Mouse (Mus musculus) cerebellum, adult 2 months (tissue): ENCODE measurements around the gene 1700028K03Rik. TPM values are rescaled to one million over a fixed set of nuclear protein-coding genes. Genes with fewer than 3 reads are reported as not detected.

Experiments
- DNase-seq, 2 experiments: peaks; one replicate each; pipeline ENCODE4 v3.0.0; 2021
- H3K27ac ChIP-seq: fragments of 200-500 bp; 2 replicates; pipeline ENCODE4 v1.5.1; 2012; ENCODE audit warnings: low read length, control low read depth, inconsistent platforms; ENCODE audit not compliant: insufficient read depth
- H3K27me3 ChIP-seq: fragments of 200-500 bp; 2 replicates; pipeline ENCODE4 v1.6.1; 2012; ENCODE audit warnings: inconsistent platforms, mild to moderate bottlenecking, low read length, moderate library complexity; ENCODE audit not compliant: control insufficient read depth, insufficient read depth
- H3K4me1 ChIP-seq: fragments of 200-500 bp; 2 replicates; pipeline ENCODE4 v1.6.1; 2011; ENCODE audit warnings: low read length; ENCODE audit not compliant: control insufficient read depth, insufficient read depth
- H3K4me3 ChIP-seq: fragments of 200-500 bp; replicated peaks from 2 replicates; pipeline ENCODE3; 2011; ENCODE audit warnings: mild to moderate bottlenecking, low read depth, low read length, control low read depth; ENCODE audit not compliant: insufficient read depth
- CTCF ChIP-seq: fragments of 200-500 bp; IDR thresholded peaks from 2 replicates; pipeline ENCODE4 v1.5.1; 2011; ENCODE audit warnings: low read depth, mild to moderate bottlenecking, control low read depth, low read length, moderate library complexity, borderline replicate concordance; ENCODE audit not compliant: insufficient read depth
- POLR2A ChIP-seq: fragments of 200-500 bp; IDR thresholded peaks from 2 replicates; pipeline ENCODE4 v1.6.1; 2011; ENCODE audit warnings: low read length, control low read depth, borderline replicate concordance; ENCODE audit not compliant: insufficient read depth
- WGBS: fragments of 180-500 bp; shearing (Covaris S2); methylation state at CpG from one replicate; pipeline ENCODE4 v1.1.7; 2018; 5-methylcytosine and 5-hydroxymethylcytosine counted together
- polyA plus RNA-seq: library from polyadenylated mRNA; depleted of rRNA; stranded (reverse); fragments of >200 nt; gene quantifications from 2 replicates; pipeline ENCODE4 v1.2.3, GENCODE M21; 2012; rRNA removed

1700028K03Rik gene
- polyA plus RNA-seq: 0.21 and 0.32 TPM in 2 replicates

DNA sequence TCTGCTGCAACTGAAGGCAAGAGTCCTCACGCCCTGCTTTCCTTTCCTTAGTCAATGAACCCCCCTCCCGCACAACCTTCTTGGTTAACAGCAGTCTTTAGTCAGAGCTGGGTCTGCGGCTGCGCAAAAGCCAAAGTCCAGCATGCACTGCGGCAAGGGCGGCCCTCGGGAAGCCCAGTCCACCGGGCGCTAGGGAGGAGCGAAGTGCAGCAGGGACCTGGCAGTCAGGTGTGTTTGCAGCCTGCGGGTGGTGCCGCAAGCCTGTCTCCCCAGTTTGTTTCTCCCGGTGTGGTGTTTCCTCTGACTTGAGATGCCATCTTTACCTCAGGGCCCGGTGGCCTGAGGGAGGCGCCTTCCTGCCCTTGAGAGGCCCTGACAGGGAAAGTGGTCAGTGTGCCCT lies at the start of gene 1700028K03Rik:
1700028K03Rik (plus strand) TSS at position 129 of the 400 bp plus-strand sequence.
- Histone ChIP-seq H3K4me3 (no peak within 1 kb of the TSS), H3K27ac (no peak within 1 kb of the TSS), H3K4me1 (no peaks in the 10 kb centered on the region), H3K27me3 (no peaks in the 10 kb centered on the region)
- WGBS: 79% methylated on average over 15 of the region's 15 CpGs
- no peak for TF ChIP-seq CTCF
- no peak for TF ChIP-seq POLR2A
- DNase-seq: no peak

DNA sequence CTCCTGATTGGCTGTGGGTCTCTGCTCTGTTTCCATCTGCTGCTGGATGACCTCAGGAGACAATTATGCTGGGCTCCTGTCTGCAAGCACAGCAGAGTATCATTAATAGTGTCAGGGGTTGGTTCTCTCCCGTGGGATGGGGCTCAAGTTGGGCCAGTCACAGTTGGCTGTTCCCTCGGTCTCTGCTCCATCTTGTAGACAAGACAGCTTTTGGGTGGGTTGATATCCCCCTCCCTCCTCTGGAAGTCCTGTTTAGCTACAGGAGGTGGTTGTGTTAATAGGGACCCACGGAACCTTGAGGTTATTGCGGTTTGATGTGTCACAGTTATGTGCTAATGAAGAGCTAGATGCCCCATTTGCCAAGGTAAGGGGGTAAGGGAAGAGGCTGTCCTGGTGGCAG lies 45.5 kb upstream of the 1700028K03Rik start:
- no peak overlapping the region for H3K4me3 ChIP-seq
- TF ChIP-seq CTCF (no peak), POLR2A (no peak)
- H3K4me1 ChIP-seq: no peaks in the 10 kb centered on the region
- no peaks in the 10 kb centered on the region for H3K27me3 ChIP-seq
- 76% methylated on average over 4 of the region's 4 CpGs for WGBS
- no peak overlapping the region for H3K27ac ChIP-seq
- no peak for DNase-seq

DNA sequence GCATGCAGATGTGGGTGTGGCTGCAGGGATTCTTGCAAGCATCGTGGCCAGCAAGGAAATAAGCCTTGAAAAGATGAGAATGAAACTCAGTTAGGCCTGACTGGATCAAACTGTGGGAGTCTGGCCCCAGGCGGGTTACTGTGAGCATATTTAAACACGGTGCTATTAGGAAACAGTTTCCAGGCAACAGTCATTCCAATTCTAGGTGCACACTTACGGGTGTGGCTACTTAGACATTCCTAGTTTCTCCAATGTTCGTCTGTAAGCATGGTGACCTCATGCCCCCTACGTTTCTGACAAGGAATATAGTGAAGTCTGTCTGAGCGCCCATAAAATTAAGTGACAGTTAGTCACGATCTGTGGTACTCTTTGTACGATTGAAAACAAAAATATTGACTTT lies 43.5 kb upstream of the 1700028K03Rik start:
- H3K27me3 ChIP-seq: no peaks in the 10 kb centered on the region

DNA sequence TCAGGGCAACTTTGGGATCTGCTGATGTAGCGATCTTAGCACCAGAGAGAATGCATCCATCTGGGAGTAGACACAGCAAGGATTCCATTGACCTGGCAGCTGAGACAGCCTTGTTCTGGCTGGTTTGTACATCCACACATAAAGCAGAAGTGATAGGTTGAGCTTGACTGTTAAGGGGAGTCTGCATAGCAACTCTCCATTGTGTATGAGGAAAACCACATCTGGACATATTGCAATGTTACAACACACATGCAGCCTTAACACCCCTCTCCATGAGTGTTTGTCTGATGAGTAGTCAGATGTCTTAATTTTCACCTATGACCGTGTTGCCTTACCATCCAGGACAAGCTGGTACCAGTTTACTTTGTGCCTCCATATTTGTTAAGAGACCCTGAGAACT lies 42.0 kb upstream of the 1700028K03Rik start:
- no peak for DNase-seq
- no peak for TF ChIP-seq POLR2A
- no peak for TF ChIP-seq CTCF
- H3K4me1 ChIP-seq: peaks cover 9% of the 10 kb centered on the region
- WGBS: 86% methylated on average over 2 of the region's 2 CpGs
- H3K27me3 ChIP-seq: no peaks in the 10 kb centered on the region
- no peak overlapping the region for H3K4me3 ChIP-seq
- no peak overlapping the region for H3K27ac ChIP-seq

More for the DNA sequence above, 43.5 kb upstream of the 1700028K03Rik start:
- Histone ChIP-seq H3K4me3 (no peak overlapping the region), H3K4me1 (peaks cover 2% of the 10 kb centered on the region; the same call in 1 of the 2 replicates), H3K27ac (no peak overlapping the region)
- no peak for DNase-seq
- TF ChIP-seq CTCF: no peak
- TF ChIP-seq POLR2A: no peak
- WGBS: 80% methylated on average over 9 of the region's 9 CpGs

DNA sequence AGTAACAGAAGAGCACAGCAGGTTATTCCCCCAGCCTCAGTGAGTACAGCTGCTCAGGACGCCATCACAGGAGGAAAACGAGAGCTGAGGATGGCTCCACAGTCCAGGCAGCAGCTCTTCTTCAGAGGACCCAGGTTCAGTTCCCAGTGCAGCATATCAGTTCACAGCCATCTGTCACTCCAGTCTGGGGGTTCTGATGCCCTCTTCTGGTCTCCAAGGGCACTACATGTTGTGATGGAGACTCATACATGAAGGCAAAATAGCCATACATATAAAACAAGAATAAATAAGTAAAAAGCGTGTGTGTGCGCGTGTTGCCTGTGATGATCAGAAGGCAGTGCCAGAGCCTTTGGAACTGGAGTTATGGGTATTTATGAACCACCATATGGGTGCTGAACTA lies 39.8 kb upstream of the 1700028K03Rik start:
- 91% methylated on average over 5 of the region's 5 CpGs for WGBS
- DNase-seq: no peak
- Histone ChIP-seq H3K27me3 (no peaks in the 10 kb centered on the region), H3K4me1 (peaks cover 9% of the 10 kb centered on the region), H3K27ac (no peak overlapping the region), H3K4me3 (no peak overlapping the region)
- no peak for TF ChIP-seq POLR2A
- TF ChIP-seq CTCF: no peak

DNA sequence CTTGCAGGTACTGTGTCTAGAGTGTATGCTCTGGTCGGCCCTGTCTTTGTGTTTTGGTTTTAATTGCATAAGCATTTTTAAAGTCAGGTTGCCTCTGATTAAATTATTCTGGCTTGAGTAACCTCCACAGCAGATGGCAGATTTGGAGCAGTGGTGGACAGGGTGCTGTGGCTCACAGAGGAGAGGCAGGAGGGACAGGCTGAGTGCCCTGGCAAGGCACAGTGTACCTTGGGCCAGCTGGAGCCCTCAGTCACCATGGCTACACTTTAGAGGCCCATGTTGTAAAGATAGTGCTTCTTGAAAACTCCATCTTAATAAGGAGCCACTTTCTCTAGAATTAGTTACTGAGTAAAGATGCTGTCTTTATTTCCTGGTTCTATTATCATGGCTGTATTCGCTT lies 38.5 kb upstream of the 1700028K03Rik start:
- peak overlapping the region; percentile 93; the same call in 1 of the 2 replicates for H3K27ac ChIP-seq

DNA sequence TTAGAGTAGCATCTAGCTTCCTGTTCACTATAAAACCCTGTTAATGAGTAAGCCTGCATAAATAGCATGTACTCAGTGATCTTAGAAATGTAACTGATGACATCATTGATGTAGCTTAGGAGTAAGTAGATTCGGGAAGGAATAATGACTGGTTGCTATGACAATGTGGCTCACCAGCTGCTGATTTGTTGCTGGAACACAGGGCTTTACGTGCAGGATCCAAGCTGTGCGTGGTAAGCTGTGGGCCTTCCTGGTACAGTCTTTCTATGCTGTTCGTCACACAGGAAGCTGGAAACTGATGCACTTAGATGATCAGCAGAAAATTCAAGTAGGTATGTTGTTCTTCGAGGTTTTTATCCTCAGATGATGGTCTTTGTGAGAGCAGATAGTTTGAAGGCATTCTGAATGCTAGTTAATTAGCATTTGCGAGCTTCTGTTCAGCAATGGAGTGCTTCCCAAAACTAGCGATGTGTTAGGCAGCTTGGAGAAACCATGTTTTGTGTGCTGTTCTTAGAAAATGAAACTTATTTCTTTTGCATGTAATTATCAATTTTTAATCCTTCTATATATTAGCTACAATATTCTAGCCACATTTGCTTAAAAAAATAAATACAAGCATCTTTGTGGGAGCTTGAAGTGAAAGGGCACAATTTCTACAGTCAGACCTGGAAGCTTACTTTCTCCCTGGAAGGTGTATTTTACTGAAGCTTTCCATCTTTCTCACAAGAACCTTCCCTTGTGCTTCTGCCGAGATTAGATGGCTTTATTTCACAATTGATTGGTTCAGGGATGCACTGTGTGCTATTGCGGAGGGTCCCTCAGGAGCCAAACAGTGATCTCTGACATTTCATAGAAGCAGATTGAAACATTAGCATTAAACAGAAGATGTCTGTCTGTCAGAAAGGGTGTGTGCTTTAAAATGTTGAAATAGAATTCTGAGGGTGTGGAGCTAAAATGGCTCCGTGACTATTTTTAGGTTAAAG lies 36.7 kb upstream of the 1700028K03Rik start:
- no peaks in the 10 kb centered on the region for H3K27me3 ChIP-seq
- H3K4me1 ChIP-seq: peaks cover 11% of the 10 kb centered on the region
- H3K27ac ChIP-seq: peak overlapping the region; percentile 94
- peak; percentile 48 to 72 for DNase-seq
- 12% methylated on average over 10 of the region's 10 CpGs for WGBS
- TF ChIP-seq POLR2A (peak; percentile 57; the same call in 1 of the 2 replicates), CTCF (no peak)
- H3K4me3 ChIP-seq: peak overlapping the region; percentile 79

More for the DNA sequence above, 38.5 kb upstream of the 1700028K03Rik start:
- no peaks in the 10 kb centered on the region for H3K27me3 ChIP-seq
- H3K4me1 ChIP-seq: peaks cover 9% of the 10 kb centered on the region
- WGBS: 30% methylated on average over 2 of the region's 2 CpGs
- peak; percentile 79 to 92 for DNase-seq
- no peak for TF ChIP-seq POLR2A
- no peak for TF ChIP-seq CTCF
- no peak overlapping the region for H3K4me3 ChIP-seq
